In the genomic region with DNA sequence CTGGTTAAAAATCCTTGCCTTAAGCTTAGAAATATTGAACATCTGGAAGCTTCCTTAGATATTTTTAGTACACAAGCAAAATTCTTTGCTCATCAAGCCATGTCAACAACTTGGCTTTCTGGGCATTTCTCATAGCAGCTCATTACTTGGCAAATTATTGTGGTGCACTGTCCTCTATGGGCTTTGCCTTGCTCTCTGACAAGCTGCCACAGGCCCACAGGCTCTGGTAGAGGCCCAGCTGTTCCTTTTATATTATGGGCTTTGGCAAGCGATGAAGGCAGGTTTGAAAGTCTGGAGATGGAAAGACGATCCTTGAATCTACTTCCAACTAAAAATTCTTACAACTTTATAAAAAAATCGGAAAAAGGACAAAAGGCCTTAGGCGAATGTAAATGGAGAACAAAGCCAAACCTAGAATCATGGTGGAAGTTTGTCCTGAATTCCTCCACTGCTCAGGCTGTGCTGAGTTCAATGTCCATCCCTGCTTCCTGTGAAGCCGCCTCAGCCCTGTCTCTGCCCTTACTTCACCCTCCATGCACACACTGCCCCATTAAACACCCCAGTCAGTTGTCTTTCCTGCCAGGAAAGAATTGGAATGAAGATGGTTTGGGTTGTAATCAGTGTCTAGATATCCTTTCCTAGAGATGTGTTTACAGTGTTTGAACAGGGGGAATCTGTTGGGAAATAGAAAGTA, we compare ENCODE assay signal across 22 mouse cellular contexts. TPM values are rescaled to one million over a fixed set of nuclear protein-coding genes. Genes with fewer than 3 reads are reported as not detected.
A peak's percentile ranks its signal among the peaks of the same experiment; 100 is the strongest.
DNase-seq lines count a peak whose midpoint lies in the region; ATAC-seq and TF ChIP-seq lines count a peak whose summit lies in the region.
"Had no signal": no experiment of that assay in that cellular context is flagged by ENCODE, and none has a peak within 500 bp of the region (broad histone marks: within the 10 kb centered on the region; RNA-seq: fewer than 3 reads in every experiment).

No protein-coding gene starts in this region.

- no peak for TF ChIP-seq POLR2A in limb, embryonic 14.5 days (IDR thresholded peaks at IDR 0.05; ENCODE audit: borderline replicate concordance, extremely low read depth, insufficient read depth, insufficient read length)

- 71% methylated on average over 5 of the region's 5 CpGs for WGBS in embryonic facial prominence, embryonic 13.5 days
- 86% methylated on average over 5 of the region's 5 CpGs for WGBS in embryonic facial prominence, embryonic 10.5 days
- 56% methylated on average over 5 of the region's 5 CpGs for WGBS in limb, embryonic 14.5 days
- whole genome bisulfite sequencing in limb, embryonic 10.5 days, result 88% methylated on average over 5 of the region's 5 CpGs
- 50% methylated on average over 5 of the region's 5 CpGs for WGBS in limb, embryonic 15.5 days

- H3K27me3 ChIP-seq in embryonic facial prominence, embryonic 13.5 days, result no peaks in the 10 kb centered on the region
- H3K27me3 ChIP-seq in embryonic facial prominence, embryonic 10.5 days (replicated peaks; ENCODE audit: low read depth, poor library complexity, severe bottlenecking), result no peaks in the 10 kb centered on the region
- H3K27me3 ChIP-seq in limb, embryonic 14.5 days (ENCODE audit: control insufficient read depth, insufficient read depth, low read length), result no peaks in the 10 kb centered on the region
- no peaks in the 10 kb centered on the region for H3K27me3 ChIP-seq in limb, embryonic 10.5 days (ENCODE audit: low read depth, poor library complexity, severe bottlenecking)
- H3K27me3 ChIP-seq in limb, embryonic 15.5 days, result no peaks in the 10 kb centered on the region
- H3K27me3 ChIP-seq: hindbrain, embryonic 13.5 days; midbrain, embryonic 12.5 days had no signal

- peak overlapping the region; percentile 71; the same call in 1 of the 2 replicates for H3K27ac ChIP-seq in embryonic facial prominence, embryonic 13.5 days
- H3K27ac ChIP-seq in embryonic facial prominence, embryonic 10.5 days (replicated peaks), result no peak overlapping the region
- H3K27ac ChIP-seq in limb, embryonic 14.5 days (replicated peaks; ENCODE audit: low read depth, low read length), result no peak overlapping the region
- no peak overlapping the region for H3K27ac ChIP-seq in limb, embryonic 10.5 days
- peak overlapping the region; percentile 63; the same call in 1 of the 2 replicates for H3K27ac ChIP-seq in limb, embryonic 15.5 days
- H3K27ac ChIP-seq: heart, adult 2 months; hindbrain, embryonic 13.5 days; midbrain, embryonic 12.5 days had no signal

- H3K36me3 ChIP-seq in embryonic facial prominence, embryonic 13.5 days, result no peaks in the 10 kb centered on the region
- no peaks in the 10 kb centered on the region for H3K36me3 ChIP-seq in embryonic facial prominence, embryonic 10.5 days (replicated peaks)
- no peaks in the 10 kb centered on the region for H3K36me3 ChIP-seq in limb, embryonic 14.5 days (ENCODE audit: control insufficient read depth, insufficient read depth, low read length)
- no peaks in the 10 kb centered on the region for H3K36me3 ChIP-seq in limb, embryonic 10.5 days
- H3K36me3 ChIP-seq in limb, embryonic 15.5 days, result no peaks in the 10 kb centered on the region
- H3K36me3 ChIP-seq: hindbrain, embryonic 13.5 days; midbrain, embryonic 12.5 days had no signal

- H3K4me2 ChIP-seq in embryonic facial prominence, embryonic 13.5 days, result no peak overlapping the region
- no peak overlapping the region for H3K4me2 ChIP-seq in limb, embryonic 14.5 days (replicated peaks; ENCODE audit: low read depth, low read length, severe bottlenecking)
- no peak overlapping the region for H3K4me2 ChIP-seq in limb, embryonic 15.5 days
- H3K4me2 ChIP-seq: hindbrain, embryonic 13.5 days; liver, embryonic 11.5 days; midbrain, embryonic 12.5 days had no signal

- H3K9ac ChIP-seq in embryonic facial prominence, embryonic 13.5 days, result no peak overlapping the region
- no peak overlapping the region for H3K9ac ChIP-seq in limb, embryonic 14.5 days (ENCODE audit: low read depth, low read length, severe bottlenecking)
- H3K9ac ChIP-seq in limb, embryonic 15.5 days, result no peak overlapping the region
- H3K9ac ChIP-seq: hindbrain, embryonic 13.5 days; midbrain, embryonic 12.5 days had no signal

- DNase-seq in embryonic facial prominence, embryonic 10.5 days (ENCODE audit: low spot score), result no peak
- peak; percentile 43 for DNase-seq in limb, embryonic 14.5 days (ENCODE audit: low spot score)
- no peak for DNase-seq in limb, embryonic 10.5 days (ENCODE audit: low spot score)
- DNase-seq in NIH3T3 (ENCODE audit: low read depth), result peak; percentile 9
- no peak for DNase-seq in cerebellum, adult 9-10 months
- no peak for DNase-seq in layer of hippocampus, adult 9-11 months
- DNase-seq: adrenal gland, adult 8-10 months; cerebellum, postnatal 36 days; heart, adult 2 months; kidney, postnatal 14 days; right cerebral cortex, postnatal 25 days; thymus, postnatal 4 days had no signal

- H3K4me3 ChIP-seq in embryonic facial prominence, embryonic 13.5 days, result no peak overlapping the region
- no peak overlapping the region for H3K4me3 ChIP-seq in embryonic facial prominence, embryonic 10.5 days
- no peak overlapping the region for H3K4me3 ChIP-seq in limb, embryonic 14.5 days (replicated peaks; ENCODE audit: low read length)
- H3K4me3 ChIP-seq in limb, embryonic 10.5 days, result no peak overlapping the region
- no peak overlapping the region for H3K4me3 ChIP-seq in limb, embryonic 15.5 days
- H3K4me3 ChIP-seq: heart, adult 2 months; hindbrain, embryonic 13.5 days; midbrain, embryonic 12.5 days had no signal

- peaks cover 5% of the 10 kb centered on the region; the same call in 1 of the 2 replicates for H3K4me1 ChIP-seq in embryonic facial prominence, embryonic 13.5 days
- no peaks in the 10 kb centered on the region for H3K4me1 ChIP-seq in embryonic facial prominence, embryonic 10.5 days
- 0 out of 2 replicates have a peak, but pooled peaks cover 2% of the 10 kb centered on the region for H3K4me1 ChIP-seq in limb, embryonic 14.5 days (ENCODE audit: control insufficient read depth, insufficient read depth, low read length)
- no peaks in the 10 kb centered on the region for H3K4me1 ChIP-seq in limb, embryonic 10.5 days
- peaks cover 5% of the 10 kb centered on the region; the same call in 1 of the 2 replicates for H3K4me1 ChIP-seq in limb, embryonic 15.5 days
- H3K4me1 ChIP-seq: hindbrain, embryonic 13.5 days; midbrain, embryonic 12.5 days had no signal

- no peaks in the 10 kb centered on the region for H3K9me3 ChIP-seq in embryonic facial prominence, embryonic 13.5 days
- no peaks in the 10 kb centered on the region for H3K9me3 ChIP-seq in embryonic facial prominence, embryonic 10.5 days
- no peaks in the 10 kb centered on the region for H3K9me3 ChIP-seq in limb, embryonic 14.5 days (ENCODE audit: control insufficient read depth, low read length)
- H3K9me3 ChIP-seq in limb, embryonic 10.5 days (replicated peaks), result no peaks in the 10 kb centered on the region
- no peaks in the 10 kb centered on the region for H3K9me3 ChIP-seq in limb, embryonic 15.5 days
- H3K9me3 ChIP-seq: hindbrain, embryonic 13.5 days; midbrain, embryonic 12.5 days had no signal

- no peak for ATAC-seq in embryonic facial prominence, embryonic 13.5 days (ENCODE audit: insufficient number of reproducible peaks, insufficient read depth, low FRiP score, low TSS enrichment, low read depth)
- no peak for ATAC-seq in limb, embryonic 14.5 days (ENCODE audit: low FRiP score, low read depth)
- 0 out of 2 replicates have a peak, but pooled peaks have one; percentile 61 for ATAC-seq in limb, embryonic 15.5 days (ENCODE audit: insufficient number of reproducible peaks, low FRiP score, low TSS enrichment, low read depth)

RNA-seq across cellular contexts. Expression of a gene that starts 14.4 kb away (rescaled TPM):
- 11.2 and 13.4 TPM in 2 replicates for polyA plus RNA-seq in embryonic facial prominence, embryonic 13.5 days (2015; fragmentation: Nextera tagmentation; extraction: Ambion mirVana)
- polyA plus RNA-seq in embryonic facial prominence, embryonic 10.5 days (2016; fragmentation: Nextera tagmentation; extraction: Ambion mirVana), result not detected in 2 replicates
- 1.2 and 2.7 TPM in 2 replicates for polyA plus RNA-seq in limb, embryonic 14.5 days (2012; rRNA removed)
- polyA plus RNA-seq in limb, embryonic 14.5 days (2014; fragmentation: Nextera tagmentation; extraction: Ambion mirVana), result 8.9 and 16.1 TPM in 2 replicates
- polyA plus RNA-seq in limb, embryonic 10.5 days (2016; fragmentation: Nextera tagmentation; extraction: Ambion mirVana), result 0.13 TPM in 1 of 2 replicates, not detected in the other
- polyA plus RNA-seq in limb, embryonic 15.5 days (2015; fragmentation: Nextera tagmentation; extraction: Ambion mirVana), result 54.3 and 64.2 TPM in 2 replicates
- polyA plus RNA-seq: forebrain, embryonic 11.5 days; heart, postnatal 0 days; hindbrain, embryonic 13.5 days; liver, embryonic 11.5 days; midbrain, embryonic 12.5 days; neural tube, embryonic 14.5 days had no signal

RNA-seq across cellular contexts. Expression of a gene that starts 58.9 kb away (rescaled TPM):
- 0.48 and 1.3 TPM in 2 replicates for polyA plus RNA-seq in embryonic facial prominence, embryonic 13.5 days (2015; fragmentation: Nextera tagmentation; extraction: Ambion mirVana)
- polyA plus RNA-seq in embryonic facial prominence, embryonic 10.5 days (2016; fragmentation: Nextera tagmentation; extraction: Ambion mirVana), result not detected in 2 replicates
- 2.9 and 4.9 TPM in 2 replicates for polyA plus RNA-seq in limb, embryonic 14.5 days (2012; rRNA removed)
- 8.1 and 17.9 TPM in 2 replicates for polyA plus RNA-seq in limb, embryonic 14.5 days (2014; fragmentation: Nextera tagmentation; extraction: Ambion mirVana)
- not detected in 2 replicates for polyA plus RNA-seq in limb, embryonic 10.5 days (2016; fragmentation: Nextera tagmentation; extraction: Ambion mirVana)
- polyA plus RNA-seq in limb, embryonic 15.5 days (2015; fragmentation: Nextera tagmentation; extraction: Ambion mirVana), result 48.6 and 54.9 TPM in 2 replicates
- polyA plus RNA-seq: embryonic facial prominence, embryonic 11.5 days; forebrain, embryonic 11.5 days; heart, adult 2 months; heart, postnatal 0 days; hindbrain, embryonic 13.5 days; intestine, embryonic 14.5 days; liver, embryonic 11.5 days; midbrain, embryonic 12.5 days had no signal

Comparison
In these comparisons a context has a peak if more than half of its experiments do, and no peak if none do; other contexts are left out.
1. H3K27ac ChIP-seq: peak in embryonic facial prominence, embryonic 13.5 days (single experiment) and limb, embryonic 15.5 days (single experiment); none in embryonic facial prominence, embryonic 10.5 days (single experiment), limb, embryonic 14.5 days (single experiment) and limb, embryonic 10.5 days (single experiment).
2. DNase-seq: peak in limb, embryonic 14.5 days (single experiment) and NIH3T3 (single experiment); none in embryonic facial prominence, embryonic 10.5 days (single experiment), limb, embryonic 10.5 days (single experiment), cerebellum, adult 9-10 months (single experiment) and layer of hippocampus, adult 9-11 months (single experiment).